Mouse (Mus musculus): ENCODE data around the gene Grem1. TPM values are rescaled to one million over a fixed set of nuclear protein-coding genes. Genes with fewer than 3 reads are reported as not detected.

The Grem1 gene
- polyA plus RNA-seq, 1 experiment = 6.4 TPM

GRCm38 (mm10) chr2:113707507-113707906, 50.9 kb downstream of the Grem1 start:
- Histone ChIP-seq H3K27ac (ENCODE audit: insufficient read depth, low read length) (no peak overlapping the region), H3K36me3 (ENCODE audit: control insufficient read depth, insufficient read depth, low read length, poor library complexity, severe bottlenecking) (no peaks in the 10 kb centered on the region), H3K27me3 (ENCODE audit: control insufficient read depth, insufficient read depth, low read length, poor library complexity, severe bottlenecking) (no peaks in the 10 kb centered on the region), H3K9ac (ENCODE audit: low read depth, poor library complexity, severe bottlenecking) (no peak overlapping the region), H3K9me3 (replicated peaks; ENCODE audit: control insufficient read depth, insufficient read depth, low read length, poor library complexity, severe bottlenecking) (no peaks in the 10 kb centered on the region), H3K4me3 (ENCODE audit: low read depth, low read length) (no peak overlapping the region), H3K4me1 (ENCODE audit: control insufficient read depth, insufficient read depth, low read length) (no peaks in the 10 kb centered on the region)
- TF ChIP-seq POLR2A (IDR thresholded peaks at IDR 0.05; ENCODE audit: insufficient read depth, low read length) (no peak), EP300 (IDR thresholded peaks at IDR 0.05; ENCODE audit: insufficient read depth, low read depth, low read length) (no peak), CTCF (IDR thresholded peaks at IDR 0.05; ENCODE audit: low read depth, low read length) (no peak)

GRCm38 (mm10) chr2:113701507-113701906, 56.9 kb downstream of the Grem1 start:
- Histone ChIP-seq H3K27me3 (ENCODE audit: control insufficient read depth, insufficient read depth, low read length, poor library complexity, severe bottlenecking) (no peaks in the 10 kb centered on the region), H3K4me3 (ENCODE audit: low read depth, low read length) (no peak overlapping the region), H3K27ac (ENCODE audit: insufficient read depth, low read length) (no peak overlapping the region), H3K4me1 (ENCODE audit: control insufficient read depth, insufficient read depth, low read length) (no peaks in the 10 kb centered on the region), H3K9me3 (replicated peaks; ENCODE audit: control insufficient read depth, insufficient read depth, low read length, poor library complexity, severe bottlenecking) (no peaks in the 10 kb centered on the region), H3K9ac (ENCODE audit: low read depth, poor library complexity, severe bottlenecking) (no peak overlapping the region), H3K36me3 (ENCODE audit: control insufficient read depth, insufficient read depth, low read length, poor library complexity, severe bottlenecking) (no peaks in the 10 kb centered on the region)
- TF ChIP-seq CTCF (IDR thresholded peaks at IDR 0.05; ENCODE audit: low read depth, low read length) (no peak), EP300 (IDR thresholded peaks at IDR 0.05; ENCODE audit: insufficient read depth, low read depth, low read length) (no peak), POLR2A (IDR thresholded peaks at IDR 0.05; ENCODE audit: insufficient read depth, low read length) (no peak)

- no peaks in the 10 kb centered on the region for H3K36me3 ChIP-seq (ENCODE audit: control insufficient read depth, insufficient read depth, low read length, poor library complexity, severe bottlenecking)
- H3K9me3 ChIP-seq (replicated peaks; ENCODE audit: control insufficient read depth, insufficient read depth, low read length, poor library complexity, severe bottlenecking) = no peaks in the 10 kb centered on the region
- H3K9ac ChIP-seq (ENCODE audit: low read depth, poor library complexity, severe bottlenecking) = no peak overlapping the region
- TF ChIP-seq EP300 (IDR thresholded peaks at IDR 0.05; ENCODE audit: insufficient read depth, low read depth, low read length) (no peak), POLR2A (IDR thresholded peaks at IDR 0.05; ENCODE audit: insufficient read depth, low read length) (no peak), CTCF (IDR thresholded peaks at IDR 0.05; ENCODE audit: low read depth, low read length) (no peak)
- H3K27me3 ChIP-seq (ENCODE audit: control insufficient read depth, insufficient read depth, low read length, poor library complexity, severe bottlenecking) = no peaks in the 10 kb centered on the region; the same call in 1 of the 2 replicates
- H3K27ac ChIP-seq (ENCODE audit: insufficient read depth, low read length) = no peak overlapping the region
- H3K4me3 ChIP-seq (ENCODE audit: low read depth, low read length) = no peak overlapping the region
- no peaks in the 10 kb centered on the region for H3K4me1 ChIP-seq (ENCODE audit: control insufficient read depth, insufficient read depth, low read length)
These were observed 61.8 kb downstream of the Grem1 start for GRCm38 (mm10) chr2:113696647-113697046.

- Histone ChIP-seq H3K36me3 (ENCODE audit: control insufficient read depth, insufficient read depth, low read length, poor library complexity, severe bottlenecking) (no peaks in the 10 kb centered on the region), H3K4me1 (ENCODE audit: control insufficient read depth, insufficient read depth, low read length) (no peaks in the 10 kb centered on the region), H3K4me3 (ENCODE audit: low read depth, low read length) (no peak overlapping the region), H3K9me3 (replicated peaks; ENCODE audit: control insufficient read depth, insufficient read depth, low read length, poor library complexity, severe bottlenecking) (no peaks in the 10 kb centered on the region), H3K9ac (ENCODE audit: low read depth, poor library complexity, severe bottlenecking) (no peak overlapping the region), H3K27ac (ENCODE audit: insufficient read depth, low read length) (no peak overlapping the region), H3K27me3 (ENCODE audit: control insufficient read depth, insufficient read depth, low read length, poor library complexity, severe bottlenecking) (no peaks in the 10 kb centered on the region; the same call in 1 of the 2 replicates)
- TF ChIP-seq EP300 (IDR thresholded peaks at IDR 0.05; ENCODE audit: insufficient read depth, low read depth, low read length) = no peak
- no peak for TF ChIP-seq POLR2A (IDR thresholded peaks at IDR 0.05; ENCODE audit: insufficient read depth, low read length)
- TF ChIP-seq CTCF (IDR thresholded peaks at IDR 0.05; ENCODE audit: low read depth, low read length) = no peak
These were observed 62.2 kb downstream of the Grem1 start for GRCm38 (mm10) chr2:113696222-113696621.

Other genes starting within 250 kb of the Grem1 start
- gene Scg5, start 70.5 kb upstream of the Grem1 start, polyA plus RNA-seq (2011; ENCODE audit: insufficient read depth, insufficient read length, low read depth, missing spikeins) = 2.7 TPM in 2 replicates
- 55.4 and 62.9 TPM in 2 replicates for gene Arhgap11a, start 90.0 kb upstream of the Grem1 start, polyA plus RNA-seq (2011; ENCODE audit: insufficient read depth, insufficient read length, low read depth, missing spikeins)